Mouse (Mus musculus): Measurements from ENCODE around the gene Psd.

Psd gene

DNA sequence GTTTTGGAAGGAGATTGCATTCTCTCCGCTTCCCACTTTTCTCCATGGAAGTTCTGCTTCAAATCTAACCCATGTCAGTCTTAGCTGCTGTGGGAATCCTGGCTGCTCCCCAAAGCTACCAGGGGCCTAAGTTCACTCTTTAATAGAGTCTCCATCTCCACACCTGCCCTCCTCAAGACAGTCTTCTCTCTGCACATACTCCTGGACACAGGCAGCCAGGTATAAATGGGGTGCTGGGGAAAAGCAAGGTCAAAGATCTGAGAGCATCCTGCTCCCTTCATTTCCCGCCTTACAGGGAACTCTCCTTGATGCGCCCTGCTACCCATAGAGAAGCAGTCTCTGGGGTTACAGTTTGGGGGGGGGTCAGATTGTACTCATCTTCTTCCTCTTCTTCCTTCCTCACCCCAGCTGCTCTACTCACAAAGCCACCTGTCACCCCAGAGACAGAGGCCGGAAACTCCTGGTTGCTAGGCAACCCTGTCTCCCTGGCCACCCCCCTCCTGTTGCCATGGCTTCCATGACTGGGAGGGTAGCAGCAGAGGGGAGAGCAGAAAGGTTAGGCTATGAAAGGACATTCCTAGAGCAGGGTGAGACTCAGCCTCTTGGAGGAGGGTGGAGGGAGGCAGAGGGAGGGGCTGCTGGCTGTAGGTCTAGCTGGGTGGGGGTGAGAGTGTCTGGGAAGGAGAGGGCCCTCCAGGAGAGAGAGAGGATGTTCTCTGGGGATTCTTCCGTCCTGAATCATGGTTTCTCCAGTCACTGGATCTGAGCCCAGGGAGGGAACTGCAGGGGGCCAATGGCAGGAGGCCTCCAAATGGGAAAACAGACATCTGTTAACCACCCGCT, 5.6 kb downstream of the Psd start:
- in situ Hi-C loops (cut with MseI, MboI), result no loop called here

DNA sequence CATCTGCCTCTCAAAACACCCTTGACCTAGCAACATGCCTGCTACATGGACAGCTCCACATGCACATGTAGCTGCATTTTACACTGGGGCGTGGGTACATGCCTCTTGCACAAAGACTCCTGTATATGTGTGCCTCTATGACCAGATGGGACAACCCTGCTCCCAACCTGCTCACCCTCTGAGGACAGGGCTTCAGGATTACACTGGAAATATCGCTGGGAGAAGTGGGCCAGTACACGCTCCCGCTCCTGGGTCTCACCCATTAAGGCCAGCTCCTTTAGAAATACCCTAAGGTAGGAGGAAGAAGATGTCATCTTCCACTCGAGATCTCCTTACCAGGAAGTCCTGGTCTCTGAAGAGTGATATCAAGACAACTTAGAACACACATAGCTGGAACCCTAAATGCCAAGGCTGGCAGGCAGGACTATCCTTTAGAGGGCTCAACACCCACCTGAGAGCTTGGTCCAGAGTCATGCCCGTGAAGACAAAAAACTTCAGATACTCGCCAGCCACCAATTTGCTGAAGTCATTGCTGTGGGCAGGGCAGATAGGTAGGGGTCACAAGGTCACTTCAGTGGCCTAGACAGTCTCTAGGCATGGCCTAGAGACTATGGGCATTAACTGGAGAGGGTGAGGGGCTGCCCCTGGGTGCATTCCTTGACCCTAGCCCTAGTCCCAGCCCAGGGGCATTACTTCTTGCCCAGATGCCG, 6.7 kb downstream of the Psd start:
- in situ Hi-C loops (cut with MseI, MboI), result no loop called here

DNA sequence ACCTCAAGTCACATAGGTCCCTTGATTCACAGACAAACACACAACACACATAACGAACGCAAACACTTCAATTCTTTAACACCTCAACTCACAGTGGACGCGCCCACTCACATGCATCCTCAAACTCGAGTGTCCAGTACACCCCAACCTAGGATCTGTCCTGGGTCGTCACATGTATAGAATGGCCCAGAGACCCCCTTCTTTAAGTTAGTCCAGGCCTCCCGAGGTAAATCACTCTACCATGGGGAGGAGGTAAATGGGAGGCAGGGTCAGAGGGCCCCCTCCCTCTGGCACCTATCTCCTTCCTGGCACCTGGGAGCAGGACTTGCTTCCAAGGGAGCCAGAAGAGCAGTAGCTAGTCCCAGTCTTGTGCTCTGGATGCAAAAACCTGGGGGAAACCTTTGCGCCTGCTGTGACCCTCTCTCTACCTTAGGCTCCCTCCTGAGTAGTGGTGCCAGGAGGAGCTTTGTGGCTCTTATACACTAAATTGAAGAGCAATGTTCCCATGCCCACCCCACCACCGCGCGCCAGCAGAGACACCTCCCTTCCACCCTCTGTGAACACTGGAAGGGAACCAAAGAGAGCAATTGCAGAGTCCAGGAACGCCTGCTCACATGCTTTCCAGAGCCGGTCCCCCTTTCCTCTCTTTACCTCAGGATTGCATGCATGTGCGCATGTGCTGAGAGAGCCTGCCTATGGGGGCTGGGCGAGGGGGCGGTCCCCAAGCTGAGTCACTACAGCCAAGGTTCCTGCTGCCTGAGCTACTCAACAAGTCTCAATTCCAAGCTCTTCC, 8.2 kb downstream of the Psd start:
- in situ Hi-C loops (cut with MseI, MboI), result no loop called here

DNA sequence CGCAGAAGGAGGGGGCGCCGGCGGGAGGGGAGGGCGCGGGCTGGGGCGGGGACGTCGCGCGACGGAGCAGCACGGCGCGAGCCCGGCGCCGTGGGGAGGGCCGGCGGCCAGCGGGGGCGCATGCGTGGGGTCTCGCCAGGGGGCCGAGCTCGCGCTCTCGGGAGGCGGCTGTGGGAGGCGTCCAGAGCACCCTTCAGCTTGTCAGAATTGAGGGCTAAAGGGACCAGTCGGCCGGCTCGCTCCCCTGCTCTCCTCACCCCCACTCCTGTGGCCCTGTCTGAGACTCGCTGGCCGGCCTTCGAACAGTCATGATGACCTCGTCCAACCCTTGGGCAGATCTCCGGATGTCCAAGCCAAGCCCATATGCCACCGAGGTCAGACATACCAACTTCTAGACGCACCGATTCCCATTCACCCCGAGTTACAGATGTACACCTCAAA, 8.9 kb downstream of the Psd start:
- in situ Hi-C loops (cut with MseI, MboI), result no loop called here

DNA sequence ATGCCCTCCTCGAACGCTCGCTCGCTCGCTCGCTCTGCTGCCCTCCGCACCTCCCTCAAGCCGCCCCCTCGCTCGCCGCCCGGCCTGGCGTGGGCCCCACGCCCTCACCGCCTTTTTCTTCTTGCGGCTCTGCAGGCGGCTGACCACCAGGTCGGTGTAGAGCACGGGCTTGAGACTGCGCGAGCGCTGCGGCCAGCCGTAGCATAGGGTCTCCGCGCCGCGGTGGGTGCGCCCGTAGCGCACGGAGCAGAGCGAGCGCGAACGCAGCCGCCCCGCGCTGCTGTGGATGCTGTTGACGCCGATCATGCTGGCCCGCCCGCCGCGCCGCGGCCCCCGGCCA, 9.4 kb downstream of the Psd start:
- in situ Hi-C loops (cut with MseI, MboI), result no loop called here

DNA sequence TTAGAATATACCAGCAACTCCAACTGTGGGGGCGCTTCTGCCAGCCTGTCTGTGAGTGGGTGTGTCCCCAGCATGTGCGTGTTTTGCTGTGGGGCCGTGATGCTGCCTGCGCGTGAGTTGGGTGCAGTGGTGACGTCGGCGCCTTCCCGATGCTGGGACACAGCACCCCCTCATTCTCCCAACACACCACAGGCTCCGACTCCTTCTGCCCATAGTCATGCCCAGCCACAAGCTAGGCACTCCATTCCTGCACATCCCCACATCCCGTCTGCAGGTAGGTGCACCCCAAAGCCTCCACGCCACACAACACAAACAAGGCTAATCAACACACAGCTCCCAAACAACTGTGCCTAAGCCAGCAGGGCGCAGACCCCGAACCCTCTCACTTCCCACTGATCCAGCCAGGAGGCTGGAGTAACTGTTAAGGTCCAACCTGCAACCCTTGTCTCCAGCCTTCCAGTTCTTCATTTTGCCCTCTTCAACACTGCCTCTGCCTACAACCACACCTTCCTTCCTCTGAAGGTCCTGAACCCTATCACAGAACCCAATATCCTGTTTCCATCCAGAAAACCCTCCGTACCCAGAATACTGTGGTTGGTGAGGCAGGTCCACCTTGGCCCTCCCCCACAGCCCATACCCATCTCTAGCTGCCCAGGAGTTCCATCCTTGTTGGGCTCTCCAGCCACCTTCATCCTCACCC, 10.0 kb downstream of the Psd start:
- in situ Hi-C loops (cut with MseI, MboI), result no loop called here

DNA sequence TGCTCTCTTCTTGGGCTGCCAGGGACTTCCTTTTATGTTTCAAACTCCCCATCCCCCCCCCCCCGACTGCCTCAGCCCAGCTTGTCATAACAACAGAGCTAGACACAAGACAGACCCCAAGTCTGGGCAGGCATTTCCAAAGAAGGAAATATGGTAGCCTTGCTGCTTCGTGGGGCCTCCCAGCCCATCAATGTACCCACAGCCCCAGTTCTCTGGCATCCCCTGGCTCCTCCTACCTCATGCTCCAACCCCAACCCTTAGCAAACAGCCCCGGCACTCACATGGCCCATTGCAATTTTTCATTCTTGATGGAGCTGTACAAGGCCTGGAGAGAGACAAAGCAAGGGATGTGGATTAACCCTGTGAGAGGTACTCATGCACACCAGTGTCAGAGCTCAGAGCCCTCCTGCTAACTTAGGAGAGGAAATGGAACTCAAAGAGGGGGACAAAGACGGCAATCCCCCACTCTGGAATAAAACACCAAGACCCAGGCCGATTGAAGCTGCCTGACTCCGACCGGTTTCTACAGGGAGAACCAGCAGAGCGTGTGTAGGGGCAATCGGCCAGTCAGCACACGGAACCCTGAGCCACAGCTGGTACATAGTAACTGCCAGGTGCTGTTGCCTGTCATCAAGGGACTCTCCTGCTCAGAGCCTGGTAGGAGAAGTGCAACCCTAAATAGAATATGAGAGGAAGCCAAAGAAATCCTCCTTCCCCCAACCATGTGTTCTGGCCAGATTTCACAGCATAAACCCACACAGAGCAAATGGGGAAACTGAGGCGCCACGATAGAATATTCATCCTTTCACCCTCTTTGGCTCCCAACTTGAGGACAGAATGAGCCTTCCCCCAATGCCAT, 11.0 kb downstream of the Psd start:
- in situ Hi-C loops (cut with MseI, MboI), result no loop called here

DNA sequence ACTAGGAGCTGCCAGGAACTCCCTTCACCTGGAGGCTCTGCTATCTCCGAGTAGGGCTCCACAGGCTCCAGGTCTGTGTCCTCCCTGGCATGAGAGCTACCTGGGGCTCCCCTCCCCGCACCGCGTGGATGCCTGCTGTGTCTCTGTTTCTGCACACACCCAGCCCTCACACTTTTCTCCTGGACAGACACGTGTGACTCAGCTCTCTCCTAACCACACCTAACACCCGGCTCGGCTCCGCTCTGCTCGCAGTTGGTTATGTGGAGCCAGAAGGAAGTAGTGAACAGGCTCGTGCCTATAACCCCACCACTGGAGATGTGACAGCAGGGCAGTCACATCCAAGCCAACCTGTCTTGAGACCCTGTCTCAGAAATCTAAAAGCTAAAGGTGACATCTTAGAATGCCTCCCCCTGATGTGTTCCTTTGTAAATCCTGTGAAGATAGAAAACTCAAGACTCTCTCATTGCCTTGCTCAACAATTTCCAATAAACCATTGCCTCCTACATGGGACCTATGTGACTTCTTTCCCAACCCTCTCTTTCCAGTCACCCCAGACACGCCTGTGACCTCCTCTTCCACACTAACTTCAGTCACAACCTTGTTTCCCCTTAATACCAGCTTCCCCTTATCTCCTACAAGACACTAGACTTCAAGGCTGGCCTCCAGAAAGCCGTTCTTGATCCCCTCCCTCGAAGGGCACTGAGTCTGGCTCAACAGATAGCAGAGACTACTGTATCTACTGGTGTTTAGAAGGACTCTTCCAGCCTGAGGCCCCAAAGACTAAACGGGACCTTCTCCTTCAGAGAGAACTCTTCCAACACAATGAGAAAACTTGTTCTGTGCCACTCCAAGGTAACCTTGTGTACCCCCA, 11.8 kb downstream of the Psd start:
- in situ Hi-C loops (cut with MseI, MboI), result no loop called here

DNA sequence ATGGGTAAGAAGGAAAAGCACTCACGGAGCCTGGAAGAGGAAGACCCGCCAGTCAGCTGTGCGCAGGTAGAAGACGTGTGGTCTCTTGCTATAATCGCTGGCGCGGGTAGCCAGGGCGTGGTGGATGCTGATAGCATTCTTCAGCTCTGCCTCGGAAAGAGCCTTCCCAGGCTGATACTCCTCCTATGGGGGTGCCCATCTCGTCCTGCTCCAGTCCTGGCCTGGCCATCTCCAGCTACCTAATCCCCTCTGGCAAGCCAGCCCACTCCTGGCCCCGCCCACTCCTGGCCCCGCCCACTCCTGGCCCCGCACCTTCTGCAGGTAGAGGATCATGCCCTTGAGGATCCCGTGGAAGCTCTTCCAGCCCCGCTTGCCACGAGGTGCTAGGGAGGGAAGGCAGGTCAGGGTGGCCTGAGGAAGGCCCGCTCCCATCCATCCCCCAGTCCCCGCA, 12.8 kb downstream of the Psd start:
- in situ Hi-C loops (cut with MseI, MboI), result no loop called here

DNA sequence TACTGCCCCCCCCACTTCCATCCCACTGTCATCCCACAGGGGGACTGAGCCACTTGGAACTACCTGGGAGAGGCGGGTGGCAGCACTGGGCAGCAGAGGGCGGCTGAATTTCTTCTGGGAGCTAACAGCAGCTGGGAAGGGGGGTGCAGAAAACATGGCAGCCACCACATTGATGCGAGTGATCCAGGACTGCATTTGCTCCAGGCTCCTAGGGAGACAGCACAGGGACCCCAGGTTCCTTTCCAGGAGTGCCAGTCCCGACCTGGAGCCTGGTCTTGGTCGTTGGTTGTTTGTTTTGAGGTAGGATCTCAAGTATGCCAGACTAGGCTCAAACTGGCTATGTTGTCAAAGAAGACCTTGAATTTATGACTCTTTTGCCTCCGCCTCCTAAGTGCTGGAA, 13.4 kb downstream of the Psd start:
- in situ Hi-C loops (cut with MseI, MboI), result no loop called here

DNA sequence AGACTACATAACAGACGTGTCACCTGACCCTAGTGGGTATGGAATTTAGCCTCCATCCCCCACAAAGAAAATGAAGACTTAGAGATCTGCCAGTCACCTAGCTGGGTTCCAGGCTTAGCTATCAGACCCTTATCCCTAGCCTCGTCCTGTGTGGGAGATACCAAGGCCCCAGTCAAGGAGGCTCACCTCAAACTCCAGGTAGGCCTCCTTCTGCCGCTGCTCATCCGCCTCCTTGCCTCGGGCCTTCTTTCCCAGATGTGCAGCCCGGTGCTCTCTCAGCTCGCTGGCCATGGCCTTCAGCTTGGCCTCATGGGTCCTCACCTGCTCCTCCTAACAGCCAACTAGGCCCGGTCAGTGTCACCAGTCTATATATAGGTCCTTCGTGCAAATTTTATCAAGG, 13.8 kb downstream of the Psd start:
- in situ Hi-C loops (cut with MseI, MboI), result no loop called here

DNA sequence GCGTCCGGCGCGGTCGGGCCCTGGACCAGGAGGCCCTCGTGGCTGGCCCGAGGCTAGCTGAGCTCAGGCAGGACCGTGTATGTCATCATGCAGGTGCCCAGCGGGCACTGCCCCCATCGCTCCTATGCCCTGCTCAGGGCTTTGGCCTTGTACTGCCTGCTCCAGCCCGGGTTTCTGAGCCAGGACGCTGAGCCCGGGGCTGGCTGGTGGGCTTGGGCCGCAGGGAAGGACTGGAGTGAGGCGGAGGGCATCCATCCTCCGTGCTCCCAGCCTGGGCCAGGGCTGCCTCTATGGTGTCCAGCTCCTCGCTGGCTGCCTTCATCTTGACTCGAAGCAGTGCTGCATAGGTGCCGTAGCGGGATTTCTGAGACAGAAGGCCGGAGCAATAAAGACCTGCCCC, 14.4 kb downstream of the Psd start:
- in situ Hi-C loops (cut with MseI, MboI), result no loop called here

DNA sequence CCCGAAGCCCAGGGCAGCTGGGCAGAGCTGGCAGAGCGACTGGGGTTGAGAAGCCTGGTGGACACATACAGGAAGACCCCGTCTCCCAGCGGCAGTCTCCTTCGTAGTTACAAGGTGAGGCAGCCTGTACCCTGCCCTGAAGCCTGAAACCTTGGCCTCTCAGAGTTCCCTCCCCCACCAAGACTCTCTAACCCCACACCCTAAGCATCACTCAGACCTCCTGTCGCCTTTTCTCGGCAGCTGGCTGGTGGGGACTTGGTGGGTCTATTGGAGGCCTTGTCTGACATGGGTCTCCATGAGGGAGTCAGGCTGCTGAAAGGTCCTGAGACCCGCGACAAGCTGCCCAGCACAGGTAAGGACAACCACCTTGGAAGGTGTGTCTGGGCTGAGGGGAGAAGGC, 15.6 kb downstream of the Psd start:
- in situ Hi-C loops (cut with MseI, MboI), result no loop called here

DNA sequence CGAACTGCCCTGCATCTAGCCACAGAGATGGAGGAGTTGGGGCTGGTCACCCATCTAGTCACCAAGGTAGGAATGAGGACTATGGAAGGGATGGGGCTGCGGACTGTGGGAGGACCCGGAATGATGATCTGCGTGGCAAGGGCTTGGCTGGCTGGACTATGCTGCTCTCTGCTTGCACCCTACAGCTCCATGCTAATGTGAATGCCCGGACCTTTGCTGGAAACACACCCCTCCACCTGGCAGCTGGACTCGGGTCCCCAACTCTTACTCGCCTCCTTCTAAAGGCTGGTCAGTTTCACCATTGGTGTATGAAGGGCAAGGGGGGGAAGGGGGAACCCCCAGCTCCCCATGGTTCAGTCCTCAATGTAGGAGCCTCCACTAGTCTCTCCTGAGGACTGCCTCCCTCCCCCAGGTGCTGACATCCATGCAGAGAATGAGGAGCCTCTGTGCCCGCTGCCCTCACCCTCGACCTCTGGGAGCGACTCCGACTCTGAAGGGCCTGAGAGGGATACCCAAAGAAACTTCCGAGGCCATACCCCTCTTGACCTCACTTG, 16.6 kb downstream of the Psd start:
- in situ Hi-C loops (cut with MseI, MboI), result no loop called here

DNA sequence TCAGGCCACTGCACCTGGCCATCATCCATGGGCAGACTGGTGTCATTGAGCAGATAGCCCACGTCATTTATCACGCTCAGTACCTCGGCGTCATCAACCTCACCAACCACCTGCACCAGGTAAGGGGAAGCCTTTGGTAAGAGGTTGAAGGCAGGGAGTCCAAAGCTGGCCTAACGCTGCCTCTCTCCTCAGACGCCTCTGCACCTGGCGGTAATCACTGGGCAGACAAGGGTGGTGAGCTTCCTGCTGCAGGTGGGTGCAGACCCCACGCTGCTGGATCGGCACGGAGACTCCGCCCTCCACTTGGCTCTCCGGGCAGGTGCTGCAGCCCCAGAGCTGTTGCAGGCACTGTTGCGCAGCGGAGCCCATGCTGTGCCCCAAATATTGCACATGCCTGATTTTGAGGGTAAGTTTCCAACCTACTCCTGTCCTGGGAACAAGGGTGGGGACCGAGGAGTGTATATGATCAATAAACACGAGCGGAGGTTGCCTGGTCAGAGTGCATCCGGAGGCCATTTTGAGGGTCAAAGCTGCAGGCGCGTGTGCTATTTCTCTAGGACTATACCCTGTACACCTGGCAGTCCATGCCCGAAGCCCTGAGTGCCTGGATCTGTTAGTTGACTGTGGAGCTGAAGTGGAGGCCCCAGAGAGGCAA, 17.2 kb downstream of the Psd start:
- in situ Hi-C loops (cut with MseI, MboI), result no loop called here

DNA sequence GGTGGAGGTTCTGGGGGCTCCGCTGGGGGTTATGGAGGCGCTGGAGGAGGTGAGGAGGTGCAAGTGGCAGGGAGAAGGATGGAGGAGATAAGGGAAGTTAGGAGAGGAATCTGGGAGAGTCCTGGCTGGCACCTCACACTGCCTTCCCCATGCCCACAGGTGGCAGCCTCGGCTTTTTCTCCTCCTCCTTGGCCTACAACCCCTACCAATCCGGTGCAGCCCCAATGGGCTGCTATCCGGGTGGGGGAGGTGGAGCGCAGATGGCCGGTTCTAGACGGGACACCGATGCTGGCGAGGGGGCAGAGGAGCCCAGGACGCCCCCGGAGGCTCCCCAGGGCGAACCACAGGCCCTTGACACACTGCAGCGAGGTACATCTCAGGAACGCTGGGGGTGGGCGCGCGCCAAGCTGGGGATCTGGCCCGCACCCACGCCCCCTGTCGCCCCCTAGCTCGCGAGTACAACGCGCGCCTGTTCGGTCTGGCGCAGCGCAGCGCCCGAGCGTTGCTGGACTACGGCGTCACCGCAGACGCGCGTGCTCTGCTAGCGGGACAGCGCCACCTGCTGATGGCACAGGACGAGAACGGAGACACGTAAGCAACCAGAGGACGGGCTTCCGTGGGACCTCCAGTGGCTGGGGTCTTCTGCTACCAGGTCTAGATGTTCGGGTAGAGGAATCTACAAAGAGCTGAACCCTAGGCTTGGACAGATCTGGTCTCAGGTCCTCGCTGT, 18.1 kb downstream of the Psd start:
- in situ Hi-C loops (cut with MseI, MboI), result no loop called here

DNA sequence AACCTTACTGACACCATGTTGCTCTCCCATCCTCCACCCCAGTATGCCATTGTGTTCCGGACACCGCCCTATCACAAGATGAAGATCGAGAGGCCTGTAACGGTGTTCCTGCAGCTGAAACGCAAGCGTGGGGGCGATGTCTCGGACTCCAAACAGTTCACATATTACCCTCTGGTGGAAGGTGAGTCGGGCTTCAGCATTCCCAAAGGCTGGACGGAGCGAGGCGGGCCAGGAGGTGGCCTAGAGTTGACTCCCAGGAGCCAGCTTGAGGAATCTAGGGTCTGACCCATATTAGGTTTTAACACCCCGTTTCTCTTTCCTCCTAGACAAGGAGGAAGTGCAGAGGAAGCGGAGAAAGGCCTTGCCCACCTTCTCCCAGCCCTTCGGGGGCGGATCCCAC, 18.7 kb downstream of the Psd start:
- in situ Hi-C loops (cut with MseI, MboI), result no loop called here

DNA sequence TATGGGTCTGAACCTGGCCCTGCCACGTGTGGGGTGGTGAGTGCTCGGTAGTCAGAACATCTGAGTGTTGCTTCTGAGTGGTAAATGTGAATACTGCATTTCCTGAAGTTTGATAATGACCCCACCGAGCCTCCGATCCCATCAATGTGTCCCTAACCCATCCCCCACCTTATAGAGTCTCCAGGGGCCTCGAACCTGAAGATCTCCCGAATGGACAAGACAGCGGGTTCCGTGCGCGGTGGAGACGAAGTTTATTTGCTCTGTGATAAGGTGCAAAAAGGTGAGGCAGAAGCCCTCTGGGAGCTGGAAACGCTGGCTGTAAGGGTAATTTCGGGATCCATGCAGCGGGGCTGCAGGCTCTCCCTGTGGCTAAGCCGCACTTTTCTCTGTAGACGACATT, 19.2 kb downstream of the Psd start:
- in situ Hi-C loops (cut with MseI, MboI), result no loop called here
